Mouse (Mus musculus) C2C12 (cell line): ENCODE data around the gene Fem1a.

Source experiments
- CTCF ChIP-seq: IDR thresholded peaks from one replicate; pipeline ENCODE4 v1.5.1; 2011; ENCODE audit not compliant: control insufficient read depth, insufficient read depth, insufficient read length
- MAX ChIP-seq: IDR thresholded peaks from one replicate; pipeline ENCODE4 v1.6.1; 2011; ENCODE audit warnings: mild to moderate bottlenecking, control low read depth
- MYOD1 ChIP-seq: IDR thresholded peaks from one replicate; pipeline ENCODE4 v1.6.1; 2011; ENCODE audit warnings: low read depth; ENCODE audit not compliant: control insufficient read depth, insufficient read length
- MYOG ChIP-seq: IDR thresholded peaks from one replicate; pipeline ENCODE4 v1.6.1; 2011; ENCODE audit not compliant: control insufficient read depth, insufficient read length; ENCODE audit errors: extremely low read depth
- USF1 ChIP-seq: IDR thresholded peaks from one replicate; pipeline ENCODE4 v1.6.1; 2011; ENCODE audit warnings: low read depth, mild to moderate bottlenecking, control low read depth, moderate library complexity

- TF ChIP-seq USF1 (no peak), CTCF (no peak), MAX (no peak), MYOG (no peak), MYOD1 (no peak)
Observed at GRCm38 (mm10) chr17:56281193-56281592, 24.6 kb downstream of the Fem1a start.
